Mouse (Mus musculus) small intestine, adult 2 months (tissue): ENCODE results near the gene Rpl18. TPM values are rescaled to one million over a fixed set of nuclear protein-coding genes. Genes with fewer than 3 reads are reported as not detected.

ENCODE experiments used
- H3K27ac ChIP-seq: fragments of 200-500 bp; 2 replicates; pipeline ENCODE4 v1.5.1; 2012; ENCODE audit warnings: low read depth, low read length, control low read depth, inconsistent platforms; ENCODE audit not compliant: insufficient read depth
- H3K27me3 ChIP-seq: fragments of 200-500 bp; 2 replicates; pipeline ENCODE4 v1.6.1; 2012; ENCODE audit warnings: mild to moderate bottlenecking, moderate library complexity, low read length, inconsistent platforms; ENCODE audit not compliant: control insufficient read depth, insufficient read depth
- H3K36me3 ChIP-seq: fragments of 200-500 bp; 2 replicates; pipeline ENCODE4 v1.6.1; 2012; ENCODE audit warnings: mild to moderate bottlenecking, low read length, control low read depth, inconsistent platforms; ENCODE audit not compliant: control insufficient read depth, insufficient read depth
- H3K4me1 ChIP-seq: fragments of 200-500 bp; 2 replicates; pipeline ENCODE4 v1.6.1; 2012; ENCODE audit warnings: low read length, inconsistent platforms, mixed read lengths; ENCODE audit not compliant: control insufficient read depth, insufficient read depth, insufficient read length
- H3K4me3 ChIP-seq: fragments of 200-500 bp; 2 replicates; pipeline ENCODE4 v1.5.1; 2012; ENCODE audit warnings: low read depth, mild to moderate bottlenecking, control low read depth, inconsistent platforms, low read length, moderate library complexity
- CTCF ChIP-seq: fragments of 200-500 bp; IDR thresholded peaks from 2 replicates; pipeline ENCODE4 v1.5.1; 2012; ENCODE audit warnings: low read depth, mild to moderate bottlenecking, control low read depth, inconsistent platforms, low read length, moderate library complexity, mixed read lengths; ENCODE audit not compliant: insufficient replicate concordance, insufficient read length; ENCODE audit errors: extremely low read depth
- POLR2A ChIP-seq: fragments of 200-500 bp; IDR thresholded peaks from 2 replicates; pipeline ENCODE4 v1.6.1; 2012; ENCODE audit warnings: low read depth, mild to moderate bottlenecking, control low read depth, inconsistent platforms, low read length, moderate library complexity
- WGBS: fragments of 180-500 bp; shearing (Covaris S2); methylation state at CpG from one replicate; pipeline ENCODE4 v1.1.7; 2018; 5-methylcytosine and 5-hydroxymethylcytosine counted together
- polyA plus RNA-seq: library from polyadenylated mRNA; depleted of rRNA; stranded (reverse); fragments of >200 nt; gene quantifications from 2 replicates; pipeline ENCODE4 v1.2.3, GENCODE M21; 2012; rRNA removed

The Rpl18 gene
- polyA plus RNA-seq, result 820 and 1,370 TPM in 2 replicates

GRCm38 (mm10) chr7:45715090-45715708 lies at the start of gene Rpl18:
Gene Rpl18 (plus strand): TSS chr7:45715457.
- 2% methylated on average over 34 of the region's 34 CpGs for WGBS
- TF ChIP-seq CTCF, result no peak
- TF ChIP-seq POLR2A, result no peak; the same call in 1 of the 2 replicates
- H3K4me1 ChIP-seq, result peaks cover 36% of the 10 kb centered on the region
- peak within 1 kb of the TSS; percentile 99 for H3K27ac ChIP-seq
- H3K36me3 ChIP-seq, result peaks cover 39% of the 10 kb centered on the region
- H3K27me3 ChIP-seq, result no peaks in the 10 kb centered on the region
- peak within 1 kb of the TSS; percentile 69 for H3K4me3 ChIP-seq

DNA sequence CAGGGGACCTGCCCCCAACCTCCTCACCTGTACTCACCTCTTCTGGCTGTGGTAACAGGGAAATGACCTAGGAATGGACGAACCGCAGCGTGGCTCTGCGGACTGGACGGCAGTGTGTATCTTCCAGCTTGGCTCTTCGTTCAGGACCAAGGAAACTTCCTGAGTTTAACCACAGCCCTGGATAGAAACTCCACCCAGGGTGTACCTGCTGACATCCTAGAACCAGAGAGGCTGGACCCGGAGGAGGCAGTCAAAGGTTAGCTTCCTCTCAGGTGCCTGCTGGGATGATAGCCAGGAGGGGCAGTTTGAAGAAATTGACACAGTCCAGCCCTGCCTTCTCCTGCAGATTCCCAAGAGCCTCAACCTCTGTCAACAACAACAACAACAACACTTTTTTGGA lies 49.1 kb upstream of the Rpl18 start, which contains the start of gene Fut2:
TSS of gene Fut2 (minus strand) at position 234 of the 400 bp plus-strand sequence.
- Histone ChIP-seq H3K27me3 (peaks cover 47% of the 10 kb centered on the region), H3K4me1 (peaks cover 2% of the 10 kb centered on the region; the same call in 1 of the 2 replicates), H3K36me3 (no peaks in the 10 kb centered on the region), H3K27ac (no peak within 1 kb of the TSS), H3K4me3 (peak within 1 kb of the TSS; percentile 32)
- 39% methylated on average over 7 of the region's 7 CpGs for WGBS
- TF ChIP-seq CTCF, result no peak
- no peak for TF ChIP-seq POLR2A

DNA sequence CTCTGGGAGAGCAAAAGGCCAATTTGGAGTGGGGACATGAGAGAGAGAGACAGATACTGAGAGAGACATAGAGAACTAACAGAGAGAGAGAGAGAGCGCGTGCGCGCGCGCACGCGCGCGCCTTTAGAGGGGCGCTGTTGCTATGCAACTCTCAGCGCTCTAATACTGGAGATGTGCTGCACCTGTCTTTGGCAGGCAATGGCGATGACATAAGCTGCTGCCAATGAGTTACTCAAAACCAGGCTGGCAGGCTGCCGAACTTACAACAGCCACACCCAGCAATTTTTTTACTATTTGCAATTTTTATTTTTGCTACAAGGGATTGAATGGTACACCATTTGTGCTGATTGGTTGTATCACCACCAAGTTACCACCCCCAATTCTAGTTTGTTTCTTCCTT lies 47.5 kb upstream of the Rpl18 start:
- WGBS, result 58% methylated on average over 14 of the region's 14 CpGs
- TF ChIP-seq POLR2A, result no peak
- no peak for TF ChIP-seq CTCF
- Histone ChIP-seq H3K4me3 (no peak overlapping the region), H3K27me3 (peaks cover 58% of the 10 kb centered on the region), H3K27ac (no peak overlapping the region), H3K36me3 (no peaks in the 10 kb centered on the region), H3K4me1 (peaks cover 2% of the 10 kb centered on the region; the same call in 1 of the 2 replicates)

DNA sequence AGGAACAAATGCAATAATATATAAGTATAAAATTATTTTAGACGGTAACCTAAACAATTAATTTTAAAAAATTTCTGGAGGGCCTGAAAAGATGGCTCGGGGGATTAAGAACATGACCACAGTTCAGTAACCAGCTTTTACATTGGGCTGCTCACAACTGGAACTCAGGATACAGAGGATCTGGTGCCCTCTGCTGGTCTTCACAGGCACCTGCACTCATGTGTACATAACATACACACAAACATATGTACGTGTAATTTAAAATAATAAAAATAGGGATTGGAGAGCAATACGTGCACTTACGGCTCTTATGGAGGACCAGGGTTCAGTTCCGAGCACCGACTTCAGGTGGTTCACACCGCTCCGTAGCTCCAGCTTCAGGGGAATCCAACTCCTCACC lies 46.3 kb upstream of the Rpl18 start:
- peaks cover 58% of the 10 kb centered on the region for H3K27me3 ChIP-seq
- no peaks in the 10 kb centered on the region for H3K36me3 ChIP-seq
- H3K27ac ChIP-seq, result no peak overlapping the region
- TF ChIP-seq CTCF (peak; percentile 15; the same call in 1 of the 2 replicates), POLR2A (no peak)
- WGBS, result 95% methylated on average over 9 of the region's 9 CpGs
- peaks cover 2% of the 10 kb centered on the region; the same call in 1 of the 2 replicates for H3K4me1 ChIP-seq
- no peak overlapping the region for H3K4me3 ChIP-seq

- WGBS, result 41% methylated on average over 7 of the region's 7 CpGs
- Histone ChIP-seq H3K4me1 (peaks cover 9% of the 10 kb centered on the region), H3K27ac (no peak overlapping the region), H3K36me3 (no peaks in the 10 kb centered on the region), H3K4me3 (no peak overlapping the region), H3K27me3 (peaks cover 37% of the 10 kb centered on the region)
- TF ChIP-seq POLR2A, result no peak
- TF ChIP-seq CTCF, result no peak
Measured at GRCm38 (mm10) chr7:45677627-45678295, 37.5 kb upstream of the Rpl18 start.

DNA sequence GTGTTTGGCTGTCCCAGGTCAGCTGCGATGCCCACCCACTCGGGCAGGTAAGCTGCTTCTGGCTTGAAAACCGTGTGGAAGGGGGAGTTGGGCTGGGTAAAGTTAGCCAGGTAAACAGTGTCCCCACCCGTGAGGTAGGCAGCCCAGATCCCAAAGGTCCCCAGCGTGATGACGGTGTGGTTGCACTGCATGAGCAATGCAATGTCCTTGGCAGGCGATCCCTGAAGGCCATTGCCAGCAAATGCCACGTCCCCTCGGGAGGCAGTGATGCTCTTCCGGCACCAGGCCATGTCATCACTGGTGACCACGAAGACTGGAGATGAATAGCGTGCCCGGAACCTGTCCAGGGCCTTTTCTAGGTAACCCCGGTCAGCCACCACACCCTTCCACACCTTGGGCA lies 36.7 kb upstream of the Rpl18 start:
- peaks cover 30% of the 10 kb centered on the region for H3K27me3 ChIP-seq
- WGBS, result 91% methylated on average over 14 of the region's 14 CpGs
- peaks cover 9% of the 10 kb centered on the region for H3K4me1 ChIP-seq
- TF ChIP-seq POLR2A (no peak), CTCF (no peak)
- H3K36me3 ChIP-seq, result no peaks in the 10 kb centered on the region
- no peak overlapping the region for H3K27ac ChIP-seq
- H3K4me3 ChIP-seq, result no peak overlapping the region

DNA sequence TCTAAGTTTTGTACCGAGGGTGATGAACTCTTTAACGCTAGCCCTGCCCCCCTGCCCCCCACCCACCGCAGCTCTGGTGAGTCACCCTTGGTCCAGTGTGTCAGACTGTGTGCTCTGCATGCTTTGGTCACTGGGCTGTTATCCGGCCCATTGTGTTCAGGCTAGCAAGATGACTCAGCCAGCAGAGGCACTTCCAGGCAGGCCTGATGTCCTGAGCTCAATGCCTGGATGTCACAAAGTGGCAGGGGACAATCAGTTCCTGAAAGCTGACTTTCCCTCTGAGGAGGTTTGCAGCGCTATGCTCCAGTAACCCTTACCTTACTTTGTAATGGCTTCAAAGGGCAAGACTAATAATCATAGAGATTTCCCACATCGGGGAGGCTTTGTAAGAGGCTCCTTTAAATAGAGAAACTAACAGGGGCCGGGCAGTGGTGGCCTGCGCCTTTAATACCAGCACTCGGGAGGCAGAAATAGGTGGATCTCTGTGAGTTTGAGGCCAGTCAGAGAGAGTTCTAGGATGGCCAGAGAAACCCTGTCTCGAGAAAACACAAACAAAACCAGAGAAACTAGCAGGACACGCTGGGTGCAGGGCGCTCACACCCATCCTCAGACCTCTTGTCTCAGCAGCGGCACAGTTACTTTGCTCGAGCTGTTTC lies 35.2 kb upstream of the Rpl18 start:
- WGBS, result 65% methylated on average over 14 of the region's 14 CpGs
- H3K27me3 ChIP-seq, result peaks cover 28% of the 10 kb centered on the region
- H3K4me3 ChIP-seq, result no peak overlapping the region
- peaks cover 9% of the 10 kb centered on the region for H3K4me1 ChIP-seq
- TF ChIP-seq POLR2A (no peak), CTCF (no peak)
- peak overlapping the region; percentile 29; the same call in 1 of the 2 replicates for H3K27ac ChIP-seq
- no peaks in the 10 kb centered on the region for H3K36me3 ChIP-seq
